Mouse (Mus musculus) cortical plate, adult 2 months (tissue): ENCODE measurements around the gene Ccdc39.

ENCODE experiments used
- CTCF ChIP-seq: fragments of 200-500 bp; IDR thresholded peaks from 2 replicates; pipeline ENCODE4 v1.5.1; 2011; ENCODE audit warnings: mild to moderate bottlenecking, control low read depth, low read length; ENCODE audit not compliant: insufficient read depth; ENCODE audit errors: extremely low read depth
- POLR2A ChIP-seq: fragments of 200-500 bp; IDR thresholded peaks from 2 replicates; pipeline ENCODE4 v1.6.1; 2011; ENCODE audit warnings: mild to moderate bottlenecking, low read length, control low read depth; ENCODE audit not compliant: insufficient read depth; ENCODE audit errors: extremely low read depth

DNA sequence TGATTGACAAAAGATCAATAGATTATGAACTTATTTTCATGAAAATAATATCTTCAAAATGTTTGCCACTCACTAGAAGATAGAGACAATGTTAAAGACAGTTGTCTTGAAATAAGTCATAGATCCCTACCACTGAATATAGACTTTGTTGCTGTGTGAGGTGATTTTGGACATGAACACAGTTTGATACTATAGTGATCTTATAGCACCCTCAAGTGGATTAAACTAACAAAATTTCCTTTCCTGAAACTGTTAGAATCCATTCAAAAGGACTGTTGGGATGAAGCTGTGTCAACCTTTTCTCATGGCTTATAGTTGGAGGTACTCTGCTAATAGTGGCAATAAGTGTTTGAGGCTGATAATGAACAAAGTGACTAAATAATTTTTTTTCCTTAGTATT is 53.1 kb downstream of the Ccdc39 start:
- no peak for TF ChIP-seq POLR2A
- peak; percentile 16; the same call in 1 of the 2 replicates for TF ChIP-seq CTCF
